Mouse (Mus musculus) liver, embryonic 16.5 days (tissue): ENCODE results near the gene Hist1h2an. TPM values are rescaled to one million over a fixed set of nuclear protein-coding genes. Genes with fewer than 3 reads are reported as not detected.
A peak's percentile ranks its signal among the peaks of the same experiment; 100 is the strongest.
"Not testable (repeated sequence)": the region's sequence is repeated elsewhere in the genome, so short reads cannot be mapped to it uniquely, and the experiment has no call there.

Experiments used
- ATAC-seq: fragments of 200-750 bp; cut with Nextera tagmentation; 2 replicates; pipeline ENCODE4 v1.8.0; 2017; ENCODE audit warnings: low read depth, mild to moderate bottlenecking, moderate number of reproducible peaks, moderate library complexity
- H3K27ac ChIP-seq: fragments of 300-500 bp; sonication (generic); 2 replicates; pipeline ENCODE4 v1.5.1; 2014; ENCODE audit warnings: mild to moderate bottlenecking, low read length
- H3K27me3 ChIP-seq: fragments of 300-500 bp; sonication (generic); 2 replicates; pipeline ENCODE4 v1.6.1; 2014; ENCODE audit warnings: low read depth, low read length, mixed read lengths; ENCODE audit not compliant: control insufficient read depth, insufficient read depth
- H3K36me3 ChIP-seq: fragments of 300-500 bp; sonication (generic); 2 replicates; pipeline ENCODE4 v1.6.1; 2014; ENCODE audit warnings: mild to moderate bottlenecking; ENCODE audit not compliant: control insufficient read depth, insufficient read depth
- H3K4me1 ChIP-seq: fragments of 300-500 bp; sonication (generic); 2 replicates; pipeline ENCODE4 v1.6.1; 2014; ENCODE audit warnings: low read depth, low read length, mixed read lengths; ENCODE audit not compliant: control insufficient read depth
- H3K4me2 ChIP-seq: fragments of 300-500 bp; sonication (generic); 2 replicates; pipeline ENCODE4 v1.6.1; 2014; ENCODE audit warnings: low read depth, low read length, mixed read lengths
- H3K4me3 ChIP-seq: fragments of 300-500 bp; sonication (generic); 2 replicates; pipeline ENCODE4 v1.5.1; 2014; ENCODE audit warnings: low read depth, mild to moderate bottlenecking, low read length
- H3K9ac ChIP-seq: fragments of 300-500 bp; sonication (generic); 2 replicates; pipeline ENCODE4 v1.6.1; 2014; ENCODE audit warnings: low read depth, low read length
- H3K9me3 ChIP-seq: fragments of 300-500 bp; sonication (generic); replicated peaks from 2 replicates; pipeline ENCODE4 v1.6.1; 2016; ENCODE audit warnings: low read length; ENCODE audit not compliant: control insufficient read depth
- WGBS: fragments of 180-500 bp; shearing (Covaris S2); extraction: QIAGEN DNeasy Blood & Tissue Kit; methylation state at CpG from one replicate; pipeline ENCODE4 v1.1.7; 2014; ENCODE audit not compliant: insufficient replicate concordance; 5-methylcytosine and 5-hydroxymethylcytosine counted together
- polyA plus RNA-seq: library from polyadenylated mRNA; unstranded; fragments of >200 nt; fragmentation: Nextera tagmentation; extraction: Ambion mirVana; gene quantifications from 2 replicates; pipeline ENCODE4 v1.2.1, GENCODE M21; 2015

Gene Hist1h2an
- 10.1 and 14.1 TPM in 2 replicates for polyA plus RNA-seq

- peak within 1 kb of the TSS; percentile 81 for H3K9ac ChIP-seq
- H3K4me1 ChIP-seq = peaks cover 28% of the 10 kb centered on the region
- H3K9me3 ChIP-seq, H3K27me3 ChIP-seq, H3K36me3 ChIP-seq: not testable (repeated sequence)
- H3K27ac ChIP-seq = peak within 1 kb of the TSS; percentile 97
- H3K4me3 ChIP-seq = peak within 1 kb of the TSS; percentile 60
- H3K4me2 ChIP-seq = peak within 1 kb of the TSS; percentile 77
- peak; percentile 83 for ATAC-seq
- under 1% methylated on average over 38 of the region's 63 CpGs for WGBS
Observed at GRCm38 (mm10) chr13:21786899-21787629, at the start of gene Hist1h2an, which contains the start of gene Hist1h2bp. Hist1h2an (minus strand) TSS chr13:21787218. Hist1h2bp (plus strand) TSS chr13:21787461.

DNA sequence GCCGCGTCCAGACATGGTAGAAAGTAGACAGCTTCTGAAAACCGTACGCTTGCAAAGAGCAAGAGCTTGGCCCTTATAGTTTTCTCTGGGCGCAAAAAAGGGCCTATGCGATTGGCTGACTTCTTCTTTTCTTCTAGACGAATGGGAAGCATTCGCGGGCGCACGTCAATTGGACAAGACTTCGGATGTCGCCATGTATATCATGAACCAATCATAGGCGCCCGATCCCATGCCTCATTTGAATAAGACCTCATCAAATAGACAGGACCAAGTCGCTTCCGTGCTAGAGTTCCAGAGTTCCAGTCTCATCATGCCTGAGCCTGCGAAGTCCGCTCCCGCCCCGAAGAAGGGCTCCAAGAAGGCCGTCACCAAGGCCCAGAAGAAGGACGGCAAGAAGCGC, 46.4 kb upstream of the Hist1h2an start, which contains the start of the genes Hist1h2ap and Hist1h2br:
Gene Hist1h2ap (minus strand): TSS at position 47 of the 400 bp plus-strand sequence.
Gene Hist1h2br (plus strand): TSS at position 283 of the 400 bp plus-strand sequence.
- ATAC-seq = peak; percentile 83

DNA sequence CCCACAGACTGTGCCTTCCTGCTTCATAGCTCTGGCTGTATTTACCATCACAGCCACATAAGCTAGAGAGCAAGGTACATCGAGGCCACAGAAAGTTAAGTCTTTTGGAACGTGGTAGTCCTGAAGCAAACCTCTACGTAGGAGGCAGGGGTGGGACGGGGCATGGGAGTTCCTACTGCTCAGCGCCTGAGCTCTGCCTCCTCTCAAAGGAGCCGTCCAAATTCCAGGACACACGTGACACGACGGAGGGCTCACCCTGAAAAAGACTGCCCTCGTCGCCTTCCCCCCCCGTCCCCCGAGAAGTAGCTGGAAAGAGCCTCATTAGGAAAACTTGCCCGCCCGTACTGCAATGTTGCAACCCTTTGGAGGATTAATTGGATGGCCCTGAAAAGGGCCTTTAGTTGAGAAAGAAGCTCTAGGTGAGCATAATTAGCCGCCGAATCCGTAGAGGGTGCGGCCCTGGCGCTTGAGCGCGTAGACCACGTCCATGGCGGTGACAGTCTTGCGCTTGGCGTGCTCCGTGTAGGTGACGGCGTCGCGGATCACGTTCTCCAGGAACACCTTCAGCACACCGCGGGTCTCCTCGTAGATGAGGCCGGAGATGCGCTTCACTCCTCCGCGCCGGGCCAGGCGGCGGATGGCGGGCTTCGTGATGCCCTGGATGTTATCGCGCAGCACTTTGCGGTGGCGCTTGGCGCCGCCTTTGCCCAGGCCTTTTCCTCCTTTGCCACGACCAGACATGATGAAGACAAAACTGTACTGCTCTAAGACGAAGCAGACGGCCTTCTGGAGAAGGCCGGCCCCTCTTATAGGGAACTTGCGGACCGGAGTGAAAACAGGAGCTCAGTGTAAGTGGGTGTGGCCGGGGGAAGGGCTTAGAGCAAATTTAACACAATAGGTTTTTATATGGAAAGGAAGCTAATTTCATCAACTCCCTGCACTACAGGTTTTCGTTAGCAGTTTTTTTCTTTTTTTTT, 44.7 kb upstream of the Hist1h2an start, which contains the start of gene Hist1h4n:
Gene Hist1h4n (minus strand): TSS at position 779 of the 977 bp plus-strand sequence.
- H3K27ac ChIP-seq = peak within 1 kb of the TSS; percentile 66; the same call in 1 of the 2 replicates
- WGBS = 0% methylated on average over 22 of the region's 58 CpGs
- ATAC-seq = peak; percentile 72

More for the DNA sequence above, 46.4 kb upstream of the Hist1h2an start, which contains the start of the genes Hist1h2ap and Hist1h2br:
- not testable (repeated sequence) for H3K4me1 ChIP-seq, H3K9ac ChIP-seq, H3K4me2 ChIP-seq, H3K9me3 ChIP-seq, H3K27ac ChIP-seq, H3K27me3 ChIP-seq, H3K4me3 ChIP-seq, H3K36me3 ChIP-seq
- no CpG with 5 or more reads among the region's 24 CpGs for WGBS

DNA sequence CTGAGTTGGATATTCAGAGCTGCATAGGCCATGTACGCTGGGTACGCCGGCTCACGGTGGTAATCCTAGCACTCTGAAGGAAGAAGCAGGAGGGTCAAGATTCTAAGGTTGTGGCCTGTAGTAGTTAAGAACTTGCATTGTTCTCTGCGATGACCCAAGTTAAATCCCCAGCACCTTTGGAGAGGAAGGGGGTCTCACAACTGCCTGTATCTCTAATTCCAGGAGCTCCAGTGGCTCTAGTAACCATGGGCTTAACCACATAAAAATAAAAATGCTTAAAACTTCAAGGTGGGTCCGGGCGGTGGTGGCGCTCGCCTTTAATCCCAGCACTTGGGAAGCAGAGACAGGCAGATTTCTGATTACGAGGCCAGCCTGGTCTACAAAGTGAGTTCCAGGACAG, 43.3 kb upstream of the Hist1h2an start:
- H3K4me3 ChIP-seq = peak overlapping the region; percentile 11
- H3K27me3 ChIP-seq = no peaks in the 10 kb centered on the region
- peak overlapping the region; percentile 78 for H3K27ac ChIP-seq
- H3K36me3 ChIP-seq = no peaks in the 10 kb centered on the region
- H3K9me3 ChIP-seq = no peaks in the 10 kb centered on the region
- H3K9ac ChIP-seq = peak overlapping the region; percentile 48
- no peaks in the 10 kb centered on the region; the same call in 1 of the 2 replicates for H3K4me1 ChIP-seq
- WGBS = 77% methylated on average over 10 of the region's 10 CpGs
- no peak for ATAC-seq
- peak overlapping the region; percentile 50 for H3K4me2 ChIP-seq

More for the DNA sequence above, 44.7 kb upstream of the Hist1h2an start, which contains the start of gene Hist1h4n:
- not testable (repeated sequence) for H3K9me3 ChIP-seq, H3K27me3 ChIP-seq, H3K36me3 ChIP-seq, H3K4me1 ChIP-seq
- H3K4me2 ChIP-seq = peak within 1 kb of the TSS; percentile 36; the same call in 1 of the 2 replicates
- H3K9ac ChIP-seq = peak within 1 kb of the TSS; percentile 37; the same call in 1 of the 2 replicates
- H3K4me3 ChIP-seq = peak within 1 kb of the TSS; percentile 28

DNA sequence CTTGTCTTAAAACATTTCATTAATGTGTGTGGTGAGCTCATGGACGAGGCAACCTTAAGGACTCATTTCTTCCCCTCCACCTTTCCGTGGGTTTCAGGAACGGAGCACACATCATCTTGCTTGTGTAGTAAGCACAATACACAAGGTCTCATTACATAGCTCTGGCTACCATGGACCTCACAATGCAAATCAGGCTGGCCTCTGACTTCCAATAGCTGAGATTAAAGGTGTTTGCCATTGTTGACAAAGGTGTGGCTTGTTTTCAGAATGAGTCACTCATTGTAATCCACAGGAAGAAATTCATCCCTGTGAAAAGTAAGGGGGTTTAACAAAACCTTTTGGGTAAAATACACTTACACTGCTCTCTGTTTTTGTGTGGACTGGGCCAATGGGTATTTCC, 41.5 kb upstream of the Hist1h2an start:
- H3K4me1 ChIP-seq = no peaks in the 10 kb centered on the region; the same call in 1 of the 2 replicates
- no peak overlapping the region for H3K9ac ChIP-seq
- no peak overlapping the region for H3K27ac ChIP-seq
- no peak for ATAC-seq
- no peak overlapping the region for H3K4me3 ChIP-seq
- no peak overlapping the region for H3K4me2 ChIP-seq
- no peaks in the 10 kb centered on the region for H3K36me3 ChIP-seq
- H3K9me3 ChIP-seq = no peaks in the 10 kb centered on the region
- no peaks in the 10 kb centered on the region for H3K27me3 ChIP-seq
- WGBS = 82% methylated on average over 3 of the region's 3 CpGs

- H3K4me3 ChIP-seq, H3K36me3 ChIP-seq, H3K9ac ChIP-seq, H3K4me2 ChIP-seq, H3K27me3 ChIP-seq, H3K27ac ChIP-seq, H3K9me3 ChIP-seq, H3K4me1 ChIP-seq: not testable (repeated sequence)
- WGBS = 66% methylated on average over 7 of the region's 16 CpGs
- peak; percentile 32; the same call in 1 of the 2 replicates for ATAC-seq
Observed at GRCm38 (mm10) chr13:21820082-21820890, 33.3 kb upstream of the Hist1h2an start.

GRCm38 (mm10) chr13:21812092-21812491, 25.1 kb upstream of the Hist1h2an start:
- WGBS = under 1% methylated on average over 14 of the region's 14 CpGs

DNA sequence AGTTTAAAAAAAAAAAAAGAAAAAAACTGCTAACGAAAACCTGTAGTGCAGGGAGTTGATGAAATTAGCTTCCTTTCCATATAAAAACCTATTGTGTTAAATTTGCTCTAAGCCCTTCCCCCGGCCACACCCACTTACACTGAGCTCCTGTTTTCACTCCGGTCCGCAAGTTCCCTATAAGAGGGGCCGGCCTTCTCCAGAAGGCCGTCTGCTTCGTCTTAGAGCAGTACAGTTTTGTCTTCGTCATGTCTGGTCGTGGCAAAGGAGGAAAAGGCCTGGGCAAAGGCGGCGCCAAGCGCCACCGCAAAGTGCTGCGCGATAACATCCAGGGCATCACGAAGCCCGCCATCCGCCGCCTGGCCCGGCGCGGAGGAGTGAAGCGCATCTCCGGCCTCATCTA, 24.5 kb upstream of the Hist1h2an start, which contains the start of gene Hist1h4m:
Gene Hist1h4m (plus strand): TSS at position 208 of the 400 bp plus-strand sequence.
- H3K9ac ChIP-seq, H3K9me3 ChIP-seq, H3K27me3 ChIP-seq, H3K4me1 ChIP-seq, H3K36me3 ChIP-seq: not testable (repeated sequence)
- Histone ChIP-seq H3K4me2 (peak within 1 kb of the TSS; percentile 42; the same call in 1 of the 2 replicates), H3K27ac (peak within 1 kb of the TSS; percentile 75), H3K4me3 (peak within 1 kb of the TSS; percentile 29; the same call in 1 of the 2 replicates)
- peak; percentile 37 for ATAC-seq
- no CpG with 5 or more reads among the region's 24 CpGs for WGBS

More at GRCm38 (mm10) chr13:21812092-21812491, 25.1 kb upstream of the Hist1h2an start:
- peak overlapping the region; percentile 29; the same call in 1 of the 2 replicates for H3K4me3 ChIP-seq
- H3K9ac ChIP-seq, H3K4me1 ChIP-seq, H3K9me3 ChIP-seq, H3K27me3 ChIP-seq, H3K36me3 ChIP-seq: not testable (repeated sequence)
- H3K27ac ChIP-seq = peak overlapping the region; percentile 75
- peak overlapping the region; percentile 42; the same call in 1 of the 2 replicates for H3K4me2 ChIP-seq
- ATAC-seq = peak; percentile 49
